Mouse (Mus musculus): ENCODE data around the gene Acot5.

Gene Acot5

GRCm38 (mm10) chr12:84119584-84119983 lies 50.5 kb downstream of the Acot5 start:
- DNase-seq (ENCODE audit: low read depth, low spot score): no peak

All from brain, adult 2 months (tissue).